Mouse (Mus musculus) liver, embryonic 11.5 days (tissue): ENCODE measurements at regions not wholly inside any gene's neighbourhood (a gene's known extent, or its start where the extent isn't known, plus 50 kb on each side); places are given as distances from the start of the nearest gene placed in this dataset.

ENCODE experiments used
- ATAC-seq: fragments of 200-750 bp; cut with Nextera tagmentation; replicated peaks from 2 replicates; pipeline ENCODE4 v1.8.0; 2017; ENCODE audit warnings: moderate number of reproducible peaks, mild to moderate bottlenecking, moderate TSS enrichment, moderate library complexity; ENCODE audit not compliant: low FRiP score
- DNase-seq: peaks from one replicate; pipeline ENCODE4 v3.0.0-alpha.2; 2017; ENCODE audit warnings: low spot score
- H3K27ac ChIP-seq: fragments of 300-500 bp; sonication (generic); 2 replicates; pipeline ENCODE4 v1.5.1; 2014; ENCODE audit warnings: mild to moderate bottlenecking, low read depth, low read length, control low read depth
- H3K27me3 ChIP-seq: fragments of 300-500 bp; sonication (generic); replicated peaks from 2 replicates; pipeline ENCODE4 v1.6.1; 2014; ENCODE audit warnings: low read length, mixed read lengths; ENCODE audit not compliant: control insufficient read depth, insufficient read depth
- H3K36me3 ChIP-seq: fragments of 300-500 bp; sonication (generic); 2 replicates; pipeline ENCODE4 v1.6.1; 2014; ENCODE audit warnings: mild to moderate bottlenecking, low read length, moderate library complexity, mixed read lengths; ENCODE audit not compliant: control insufficient read depth, insufficient read depth
- H3K4me1 ChIP-seq: fragments of 300-500 bp; sonication (generic); replicated peaks from 2 replicates; pipeline ENCODE4 v1.6.1; 2014; ENCODE audit warnings: low read length, mixed read lengths; ENCODE audit not compliant: control insufficient read depth, insufficient read depth
- H3K4me2 ChIP-seq: fragments of 300-500 bp; sonication (generic); 2 replicates; pipeline ENCODE4 v1.6.1; 2014; ENCODE audit warnings: mild to moderate bottlenecking, control low read depth, moderate library complexity
- H3K4me3 ChIP-seq: fragments of 300-500 bp; sonication (generic); 2 replicates; pipeline ENCODE4 v1.5.1; 2014; ENCODE audit warnings: low read depth, low read length, control low read depth
- H3K9ac ChIP-seq: fragments of 300-500 bp; sonication (generic); 2 replicates; pipeline ENCODE4 v1.6.1; 2014; ENCODE audit warnings: low read depth, low read length, control low read depth
- H3K9me3 ChIP-seq: fragments of 300-500 bp; sonication (generic); 2 replicates; pipeline ENCODE4 v1.6.1; 2016; ENCODE audit warnings: low read length, inconsistent platforms, mixed read lengths; ENCODE audit not compliant: control insufficient read depth
- WGBS: fragments of 180-500 bp; shearing (Covaris S2); extraction: QIAGEN DNeasy Blood & Tissue Kit; methylation state at CpG from one replicate; pipeline ENCODE4 v1.1.7; 2014; 5-methylcytosine and 5-hydroxymethylcytosine counted together

GRCm38 (mm10) chr3:41169430-41169829, 86.6 kb upstream of the Pgrmc2 start:
- Histone ChIP-seq H3K9ac (no peak overlapping the region), H3K27ac (peak overlapping the region; percentile 86), H3K4me3 (no peak overlapping the region), H3K27me3 (no peaks in the 10 kb centered on the region), H3K36me3 (no peaks in the 10 kb centered on the region), H3K4me1 (peaks cover 8% of the 10 kb centered on the region), H3K4me2 (peak overlapping the region; percentile 34; the same call in 1 of the 2 replicates), H3K9me3 (no peaks in the 10 kb centered on the region)
- peak; percentile 96 for ATAC-seq
- WGBS = 53% methylated on average over 10 of the region's 10 CpGs
- DNase-seq = peak; percentile 43

- WGBS = 81% methylated on average over 11 of the region's 11 CpGs
- Histone ChIP-seq H3K36me3 (no peaks in the 10 kb centered on the region), H3K9me3 (no peaks in the 10 kb centered on the region), H3K9ac (no peak overlapping the region), H3K4me2 (no peak overlapping the region), H3K27me3 (no peaks in the 10 kb centered on the region), H3K4me1 (peaks cover 8% of the 10 kb centered on the region), H3K4me3 (no peak overlapping the region), H3K27ac (peak overlapping the region; percentile 86; the same call in 1 of the 2 replicates)
- DNase-seq = peak; percentile 30
- no peak for ATAC-seq
Measured at GRCm38 (mm10) chr3:41168181-41168967, 85.5 kb upstream of the Pgrmc2 start.

GRCm38 (mm10) chr3:41167476-41167875, 84.6 kb upstream of the Pgrmc2 start:
- H3K4me1 ChIP-seq = peaks cover 8% of the 10 kb centered on the region
- H3K9ac ChIP-seq = no peak overlapping the region
- 93% methylated on average over 3 of the region's 3 CpGs for WGBS
- H3K27me3 ChIP-seq = no peaks in the 10 kb centered on the region
- no peak overlapping the region for H3K27ac ChIP-seq
- H3K4me2 ChIP-seq = no peak overlapping the region
- ATAC-seq = no peak
- no peaks in the 10 kb centered on the region for H3K36me3 ChIP-seq
- no peak overlapping the region for H3K4me3 ChIP-seq
- H3K9me3 ChIP-seq = no peaks in the 10 kb centered on the region
- peak; percentile 15 for DNase-seq

GRCm38 (mm10) chr3:41164736-41165135, 81.9 kb upstream of the Pgrmc2 start:
- peaks cover 5% of the 10 kb centered on the region for H3K4me1 ChIP-seq
- H3K4me2 ChIP-seq = no peak overlapping the region
- no peaks in the 10 kb centered on the region for H3K27me3 ChIP-seq
- H3K9ac ChIP-seq = no peak overlapping the region
- H3K36me3 ChIP-seq = no peaks in the 10 kb centered on the region
- ATAC-seq = no peak
- 80% methylated on average over 7 of the region's 7 CpGs for WGBS
- no peak for DNase-seq
- H3K27ac ChIP-seq = no peak overlapping the region
- H3K9me3 ChIP-seq = no peaks in the 10 kb centered on the region
- H3K4me3 ChIP-seq = no peak overlapping the region

GRCm38 (mm10) chr3:41163767-41164166, 80.9 kb upstream of the Pgrmc2 start:
- Histone ChIP-seq H3K4me2 (no peak overlapping the region), H3K9me3 (no peaks in the 10 kb centered on the region), H3K27ac (no peak overlapping the region; the same call in 1 of the 2 replicates), H3K4me3 (no peak overlapping the region), H3K27me3 (no peaks in the 10 kb centered on the region), H3K36me3 (no peaks in the 10 kb centered on the region), H3K4me1 (no peaks in the 10 kb centered on the region; the same call in none of the 2 replicates), H3K9ac (no peak overlapping the region)
- ATAC-seq (peak; percentile 86), DNase-seq (no peak)
- WGBS = 27% methylated on average over 3 of the region's 3 CpGs

- H3K4me2 ChIP-seq = no peak overlapping the region
- DNase-seq (no peak), ATAC-seq (no peak)
- H3K27me3 ChIP-seq = no peaks in the 10 kb centered on the region
- H3K9ac ChIP-seq = no peak overlapping the region
- H3K4me1 ChIP-seq = no peaks in the 10 kb centered on the region; the same call in 1 of the 2 replicates
- H3K4me3 ChIP-seq = no peak overlapping the region
- no peak overlapping the region for H3K27ac ChIP-seq
- H3K36me3 ChIP-seq = no peaks in the 10 kb centered on the region
- WGBS = 94% methylated on average over 1 of the region's 1 CpGs
- H3K9me3 ChIP-seq = no peaks in the 10 kb centered on the region
Measured at GRCm38 (mm10) chr3:41162514-41162913, 79.7 kb upstream of the Pgrmc2 start.

GRCm38 (mm10) chr3:41160648-41161047, 77.8 kb upstream of the Pgrmc2 start:
- Histone ChIP-seq H3K4me1 (peaks cover 3% of the 10 kb centered on the region), H3K36me3 (no peaks in the 10 kb centered on the region), H3K27ac (no peak overlapping the region), H3K9ac (no peak overlapping the region), H3K4me2 (no peak overlapping the region), H3K4me3 (no peak overlapping the region), H3K9me3 (no peaks in the 10 kb centered on the region), H3K27me3 (no peaks in the 10 kb centered on the region)
- DNase-seq = no peak
- ATAC-seq = no peak

GRCm38 (mm10) chr3:41158314-41158973, 75.6 kb upstream of the Pgrmc2 start:
- DNase-seq (no peak), ATAC-seq (no peak)
- no peak overlapping the region for H3K4me2 ChIP-seq
- H3K9ac ChIP-seq = no peak overlapping the region
- H3K36me3 ChIP-seq = no peaks in the 10 kb centered on the region
- H3K27me3 ChIP-seq = no peaks in the 10 kb centered on the region
- H3K27ac ChIP-seq = no peak overlapping the region
- peaks cover 5% of the 10 kb centered on the region for H3K4me1 ChIP-seq
- 59% methylated on average over 12 of the region's 12 CpGs for WGBS
- H3K4me3 ChIP-seq = no peak overlapping the region
- no peaks in the 10 kb centered on the region for H3K9me3 ChIP-seq

GRCm38 (mm10) chr3:41157428-41157827, 74.6 kb upstream of the Pgrmc2 start:
- ATAC-seq = no peak
- Histone ChIP-seq H3K4me1 (peaks cover 5% of the 10 kb centered on the region), H3K36me3 (no peaks in the 10 kb centered on the region), H3K4me3 (no peak overlapping the region), H3K27ac (no peak overlapping the region), H3K9ac (no peak overlapping the region), H3K9me3 (no peaks in the 10 kb centered on the region), H3K27me3 (no peaks in the 10 kb centered on the region), H3K4me2 (no peak overlapping the region)
- 92% methylated on average over 3 of the region's 3 CpGs for WGBS
- no peak for DNase-seq
